Mouse (Mus musculus): ENCODE measurements at regions not wholly inside any gene's neighbourhood (a gene's known extent, or its start where the extent isn't known, plus 50 kb on each side); places are given as distances from the start of the nearest gene placed in this dataset.

DNA sequence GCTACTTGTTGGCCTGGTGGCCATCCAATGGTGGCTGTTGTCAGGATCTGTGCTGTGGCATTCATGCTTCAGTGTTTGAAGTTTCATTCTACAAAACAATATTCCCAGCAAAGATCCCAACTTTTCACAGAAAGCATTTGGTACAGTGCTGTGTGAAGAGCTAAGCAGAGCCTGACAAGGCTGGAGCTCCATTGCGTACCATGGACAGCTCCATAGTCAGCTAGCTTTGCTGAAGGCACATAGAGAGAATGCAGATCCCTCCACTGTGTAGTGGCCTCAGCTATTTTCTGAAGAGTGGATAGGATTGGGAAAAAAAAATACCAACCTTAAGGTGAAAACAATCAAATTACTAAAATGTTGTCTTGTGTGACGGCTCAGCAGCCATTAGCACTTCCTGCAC, 50.5 kb upstream of the Zfp746 start:
- no peak overlapping the region for H3K4me2 ChIP-seq
- no peak for ATAC-seq (ENCODE audit: low FRiP score)
- H3K9me3 ChIP-seq (replicated peaks), result no peaks in the 10 kb centered on the region
- no peaks in the 10 kb centered on the region for H3K4me1 ChIP-seq
- H3K27me3 ChIP-seq (replicated peaks), result no peaks in the 10 kb centered on the region
- 74% methylated on average over 2 of the region's 2 CpGs for WGBS
- no peak overlapping the region for H3K4me3 ChIP-seq (replicated peaks)
- no peak overlapping the region for H3K9ac ChIP-seq (replicated peaks)
- no peak overlapping the region for H3K27ac ChIP-seq (replicated peaks)
- H3K36me3 ChIP-seq, result no peaks in the 10 kb centered on the region

Data from neural tube, embryonic 15.5 days (tissue).